Mouse (Mus musculus): ENCODE results near the gene Ifit2. TPM values are rescaled to one million over a fixed set of nuclear protein-coding genes. Genes with fewer than 3 reads are reported as not detected.
A peak's percentile ranks its signal among the peaks of the same experiment; 100 is the strongest.

Gene Ifit2
- total RNA-seq (2021), result 1 to 10 TPM; 3.5 to 3.6 TPM

DNA sequence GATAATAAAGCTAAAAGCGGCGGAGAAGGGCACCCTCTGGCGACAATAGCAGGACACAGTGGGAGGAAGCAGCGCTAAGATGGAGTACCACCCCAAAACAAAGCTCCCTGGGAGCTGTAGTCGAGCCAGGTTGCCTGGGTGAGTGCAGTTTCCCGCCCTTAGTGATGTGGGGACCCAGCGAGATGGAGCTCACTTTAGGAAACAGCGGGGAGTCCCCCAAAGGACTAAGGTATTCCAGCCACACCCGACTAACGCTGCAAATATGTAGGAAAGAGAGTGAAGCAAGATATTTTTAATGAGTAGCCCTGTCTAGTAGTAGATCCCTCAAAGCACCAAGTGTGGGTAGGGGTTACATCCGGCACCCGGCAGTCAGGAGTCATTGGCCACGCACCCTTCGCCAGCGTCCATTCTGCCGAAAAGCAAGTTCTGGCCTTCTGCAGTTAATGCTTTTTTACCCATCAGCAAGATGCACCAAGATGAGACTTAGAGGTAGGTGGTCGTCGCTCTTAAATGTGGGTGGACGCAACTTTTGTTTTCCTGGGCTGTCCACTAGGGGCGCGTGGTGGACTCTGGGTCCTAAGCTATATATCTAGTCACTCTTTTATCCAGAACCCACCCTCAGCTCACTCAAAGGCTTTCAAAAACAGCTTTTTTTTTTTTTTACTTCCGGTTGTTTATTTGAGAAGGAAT lies at the start of gene Ifit2:
Ifit2 (plus strand) TSS at position 161 of the 690 bp plus-strand sequence.
- peak; percentile 53 for DNase-seq (ENCODE audit: low spot score)
- intact Hi-C loops (cut with DNase I), result loop anchor here (2.0 kb wide), 1 partner anchor 216 kb away; no protein-coding TSS in a partner anchor

- DNase-seq (ENCODE audit: low spot score), result peak; percentile 38
- intact Hi-C loops (cut with DNase I), result loop anchor here (5.0 kb wide), 1 partner anchor 137 kb away; no protein-coding TSS in a partner anchor
Measured at GRCm38 (mm10) chr19:34500763-34501162, 49.7 kb upstream of the Ifit2 start.

GRCm38 (mm10) chr19:34505161-34505721 lies 45.3 kb upstream of the Ifit2 start:
- DNase-seq (ENCODE audit: low spot score), result no peak
- intact Hi-C loops (cut with DNase I), result no loop called here

DNA sequence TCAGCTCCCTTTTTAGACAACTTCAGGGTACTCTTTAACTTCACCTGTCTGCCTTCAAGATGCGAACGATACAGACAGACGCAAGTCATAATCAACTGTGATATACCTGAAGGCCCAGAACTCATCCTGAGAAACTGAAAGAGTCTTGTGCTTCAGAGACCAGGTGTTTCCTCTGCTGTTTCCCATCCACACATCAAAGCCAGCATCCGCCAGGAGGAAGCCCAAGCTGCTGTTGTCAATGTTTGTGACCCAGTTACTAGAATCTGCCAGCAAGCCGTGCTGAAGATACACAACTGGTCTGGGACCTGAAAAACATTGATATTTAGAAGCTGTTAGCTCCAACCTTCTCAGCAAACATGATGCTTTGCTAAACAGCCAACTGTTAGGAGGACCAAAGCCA lies 39.8 kb upstream of the Ifit2 start:
- no peak for DNase-seq (ENCODE audit: low spot score)

GRCm38 (mm10) chr19:34511528-34511927 lies 39.0 kb upstream of the Ifit2 start:
- intact Hi-C loops (cut with DNase I), result no loop called here
- no peak for DNase-seq (ENCODE audit: low spot score)

More for the DNA sequence above, 39.8 kb upstream of the Ifit2 start:
- intact Hi-C loops (cut with DNase I), result no loop called here

DNA sequence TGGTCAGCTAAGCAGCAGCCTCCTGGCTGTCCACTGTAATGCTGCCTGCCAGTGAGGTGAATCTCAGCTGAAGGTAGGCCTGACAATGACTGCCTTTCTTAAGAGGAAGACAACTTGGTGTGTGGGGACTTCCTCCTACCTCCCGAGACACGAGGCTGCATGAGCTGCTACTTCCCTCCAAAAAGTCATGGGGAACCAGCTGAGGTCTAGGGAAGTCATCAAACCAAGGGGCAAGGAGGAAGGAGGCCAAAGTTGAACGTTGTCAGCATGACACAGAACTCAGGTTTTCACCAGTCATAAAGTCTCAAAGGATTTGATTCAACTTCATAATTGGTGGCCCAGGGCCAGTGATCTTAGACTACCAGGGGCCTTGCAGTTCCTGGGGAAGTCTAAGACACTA lies 34.8 kb upstream of the Ifit2 start:
- peak; percentile 14 for DNase-seq (ENCODE audit: low spot score)
- intact Hi-C loops (cut with DNase I), result no loop called here

GRCm38 (mm10) chr19:34516346-34516745 lies 34.1 kb upstream of the Ifit2 start:
- DNase-seq (ENCODE audit: low spot score), result no peak
- intact Hi-C loops (cut with DNase I), result no loop called here

DNA sequence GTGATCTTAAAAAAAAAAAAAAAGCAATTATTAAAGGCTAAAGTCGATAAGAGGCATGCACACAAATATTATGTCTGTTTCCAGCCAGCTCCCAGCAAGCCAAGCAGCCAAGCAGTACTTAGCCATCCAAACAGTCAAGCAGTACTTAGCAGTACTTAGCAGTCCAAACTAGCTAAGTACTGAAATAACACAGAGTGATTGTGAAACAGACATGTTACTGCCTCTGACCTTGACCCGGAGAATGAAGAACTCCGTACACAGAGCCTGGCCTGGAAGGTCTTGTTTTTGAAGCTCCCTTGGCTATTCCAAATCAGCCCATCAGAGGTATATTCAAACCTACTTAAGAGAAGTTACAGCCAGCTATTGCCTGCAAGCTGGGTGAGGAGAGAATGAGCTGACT lies 33.3 kb upstream of the Ifit2 start:
- DNase-seq (ENCODE audit: low spot score), result no peak
- intact Hi-C loops (cut with DNase I), result no loop called here

DNA sequence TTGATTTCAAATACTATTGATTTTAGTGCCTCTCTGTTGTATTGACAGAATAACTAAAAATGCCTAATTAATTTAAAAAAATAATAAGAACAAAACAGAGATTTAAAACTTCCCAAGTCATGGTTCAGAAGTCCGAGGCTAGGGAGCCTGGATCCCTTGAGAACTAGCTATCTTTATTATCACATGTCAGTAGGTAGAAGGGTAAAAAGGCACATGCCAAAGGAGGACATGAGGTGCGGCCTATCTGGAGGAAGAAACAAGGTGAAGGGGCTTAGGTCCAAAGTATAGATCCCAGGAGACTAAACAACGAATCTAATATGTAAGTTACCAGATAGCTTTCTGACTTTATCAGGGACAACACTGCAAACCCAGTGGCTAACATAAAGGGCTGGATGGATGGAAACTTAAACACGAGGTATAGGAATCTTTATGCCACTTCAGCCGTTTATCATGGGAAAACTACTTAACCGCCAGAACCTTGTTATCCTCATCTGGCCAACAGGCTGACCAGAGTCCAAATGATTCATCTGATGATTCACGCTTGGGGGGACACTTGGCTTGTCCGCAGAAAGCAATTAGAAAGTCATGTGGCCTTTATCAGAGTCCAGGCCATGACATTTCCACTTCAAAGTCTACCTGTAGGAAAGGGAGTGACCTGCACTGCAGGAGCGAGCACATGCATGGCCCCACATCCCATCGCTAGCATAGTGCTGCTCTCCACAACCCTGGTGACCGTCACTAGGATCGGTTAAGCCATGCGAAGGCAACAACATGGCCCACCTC lies 32.5 kb upstream of the Ifit2 start:
- intact Hi-C loops (cut with DNase I), result no loop called here
- DNase-seq (ENCODE audit: low spot score), result no peak

GRCm38 (mm10) chr19:34518786-34519185 lies 31.7 kb upstream of the Ifit2 start:
- intact Hi-C loops (cut with DNase I), result no loop called here
- no peak for DNase-seq (ENCODE audit: low spot score)

GRCm38 (mm10) chr19:34519646-34520045 lies 30.8 kb upstream of the Ifit2 start:
- intact Hi-C loops (cut with DNase I), result loop anchor here (10.0 kb wide), 1 partner anchor 355 kb away; the partner anchor contains the start of gene Pank1
- DNase-seq (ENCODE audit: low spot score), result no peak

DNA sequence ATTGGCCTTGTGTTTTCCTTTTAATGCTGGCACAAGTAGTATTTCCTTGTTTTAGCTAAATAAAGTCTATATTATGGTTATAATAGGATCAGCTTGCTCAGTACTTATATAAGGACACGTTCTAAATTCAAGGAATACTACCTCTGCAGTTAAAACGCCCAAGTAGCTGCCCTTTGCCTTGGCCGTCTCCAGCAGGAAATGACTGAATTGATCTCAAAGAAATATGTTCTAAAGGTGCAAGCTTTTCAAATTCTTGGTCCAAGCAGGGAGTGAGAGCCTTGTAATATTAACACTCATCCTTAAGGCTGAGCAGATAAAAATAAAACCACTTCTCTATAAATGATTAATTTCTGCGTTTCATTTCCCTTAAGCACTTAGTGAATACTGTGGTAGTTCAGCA lies 30.4 kb upstream of the Ifit2 start:
- no peak for DNase-seq (ENCODE audit: low spot score)
- intact Hi-C loops (cut with DNase I), result loop anchor here (10.0 kb wide), 1 partner anchor 355 kb away; the partner anchor contains the start of gene Pank1

GRCm38 (mm10) chr19:34521361-34521760 lies 29.1 kb upstream of the Ifit2 start:
- intact Hi-C loops (cut with DNase I), result loop anchor here (10.0 kb wide), 1 partner anchor 353 kb away; the partner anchor contains the start of gene Pank1
- no peak for DNase-seq (ENCODE audit: low spot score)

DNA sequence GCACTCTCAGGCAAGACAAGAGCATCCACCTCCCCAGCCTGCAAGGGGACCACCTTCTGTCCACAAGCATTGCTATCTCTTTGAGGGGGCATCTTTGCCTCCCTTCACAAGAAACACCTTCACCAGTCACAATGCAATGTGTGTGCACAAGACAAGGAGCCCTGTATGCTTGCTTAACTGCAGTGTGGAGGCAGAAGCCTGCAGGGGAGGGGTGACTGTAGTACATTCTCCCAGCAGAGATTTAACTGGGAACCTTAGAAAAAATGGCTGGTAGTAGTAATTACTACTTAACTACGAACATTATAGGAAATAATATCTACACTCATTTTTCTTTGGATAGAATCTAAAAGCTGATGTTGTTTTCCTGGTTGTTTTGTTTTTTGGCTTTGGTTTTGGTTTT lies 28.5 kb upstream of the Ifit2 start:
- intact Hi-C loops (cut with DNase I), result loop anchor here (10.0 kb wide), 1 partner anchor 353 kb away; the partner anchor contains the start of gene Pank1
- no peak for DNase-seq (ENCODE audit: low spot score)

DNA sequence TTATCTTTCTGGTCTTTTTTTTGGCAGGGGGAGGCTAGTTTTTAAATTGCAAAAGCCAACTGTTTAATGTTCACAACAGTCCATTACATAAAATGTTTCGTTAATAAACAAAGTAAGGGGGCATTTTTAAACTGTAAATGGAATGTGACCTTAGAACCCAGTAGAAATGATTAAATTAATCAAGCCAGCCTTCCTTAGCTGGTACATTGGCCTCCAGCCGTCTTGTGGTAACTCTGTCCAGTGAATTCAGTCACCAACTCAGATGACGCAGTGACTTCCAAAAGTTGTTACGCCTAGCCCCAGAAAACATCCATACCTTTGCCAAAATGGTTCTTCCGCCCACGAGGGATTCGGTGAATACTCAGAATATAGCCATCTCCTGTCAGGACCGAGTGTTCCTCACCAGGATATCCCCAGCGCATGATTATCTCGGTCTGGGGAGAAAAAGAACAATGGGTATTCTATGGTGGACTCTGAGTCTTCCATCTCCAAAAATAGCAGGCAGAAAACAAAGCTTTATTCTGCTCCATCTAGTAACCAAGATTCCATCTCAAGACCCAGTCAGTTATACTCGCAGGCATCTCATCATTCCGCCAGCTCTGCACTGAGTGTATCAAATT lies 27.3 kb upstream of the Ifit2 start:
- no peak for DNase-seq (ENCODE audit: low spot score)
- intact Hi-C loops (cut with DNase I), result loop anchor here (10.0 kb wide), 1 partner anchor 352 kb away; the partner anchor contains the start of gene Pank1

DNA sequence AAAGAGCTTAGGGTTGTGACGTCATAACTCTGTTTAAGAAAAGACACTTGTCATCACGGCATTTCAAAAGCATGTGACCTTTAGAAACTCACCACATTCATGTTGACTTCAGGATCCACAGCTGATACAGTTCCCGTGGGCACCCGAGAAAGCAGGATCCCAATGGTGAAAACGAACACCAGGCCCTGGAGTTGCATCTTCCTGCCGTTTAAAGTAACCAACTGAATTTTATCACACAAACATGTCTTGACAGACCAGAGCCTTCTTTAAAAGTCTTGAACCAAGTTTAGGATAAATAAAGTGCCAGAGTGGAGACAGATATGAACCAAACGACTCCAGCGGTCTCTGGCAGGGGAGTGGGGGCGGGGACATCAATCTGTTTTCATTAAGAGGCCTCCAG lies 25.8 kb upstream of the Ifit2 start:
- intact Hi-C loops (cut with DNase I), result loop anchor here (10.0 kb wide), 1 partner anchor 350 kb away; the partner anchor contains the start of gene Pank1

DNA sequence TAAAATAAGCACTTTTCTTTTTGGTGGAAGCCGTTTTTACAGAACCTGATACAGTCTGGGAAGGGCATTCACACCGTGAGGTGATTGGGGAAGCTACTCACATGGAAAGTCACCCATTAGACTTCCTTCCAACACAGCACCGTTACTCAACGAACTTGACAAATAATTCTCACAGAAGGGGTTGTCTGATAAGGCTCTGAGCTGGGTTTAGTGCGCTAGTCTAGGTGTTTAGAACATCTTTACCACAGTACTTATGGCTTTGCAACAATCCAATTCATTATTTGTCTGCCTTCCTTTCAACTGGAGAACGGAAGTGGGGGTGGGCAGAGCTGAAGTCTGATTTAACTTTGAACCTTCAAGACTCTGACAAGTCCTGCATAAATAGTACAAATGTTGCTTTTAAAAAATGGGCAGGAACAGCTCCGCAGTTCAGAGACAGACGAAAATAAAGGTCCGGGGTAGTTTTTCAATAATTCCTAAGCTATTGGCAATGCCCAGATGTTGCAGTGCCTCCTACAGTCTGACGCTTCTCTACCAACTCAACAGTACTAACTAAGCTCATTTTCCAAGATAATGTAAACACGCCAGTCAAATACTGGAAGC lies 24.1 kb upstream of the Ifit2 start:
- intact Hi-C loops (cut with DNase I), result loop anchor here (10.0 kb wide), 1 partner anchor 348 kb away; the partner anchor contains the start of gene Pank1
- no peak for DNase-seq (ENCODE audit: low spot score)

More for the DNA sequence above, 25.8 kb upstream of the Ifit2 start:
- DNase-seq (ENCODE audit: low spot score), result no peak

DNA sequence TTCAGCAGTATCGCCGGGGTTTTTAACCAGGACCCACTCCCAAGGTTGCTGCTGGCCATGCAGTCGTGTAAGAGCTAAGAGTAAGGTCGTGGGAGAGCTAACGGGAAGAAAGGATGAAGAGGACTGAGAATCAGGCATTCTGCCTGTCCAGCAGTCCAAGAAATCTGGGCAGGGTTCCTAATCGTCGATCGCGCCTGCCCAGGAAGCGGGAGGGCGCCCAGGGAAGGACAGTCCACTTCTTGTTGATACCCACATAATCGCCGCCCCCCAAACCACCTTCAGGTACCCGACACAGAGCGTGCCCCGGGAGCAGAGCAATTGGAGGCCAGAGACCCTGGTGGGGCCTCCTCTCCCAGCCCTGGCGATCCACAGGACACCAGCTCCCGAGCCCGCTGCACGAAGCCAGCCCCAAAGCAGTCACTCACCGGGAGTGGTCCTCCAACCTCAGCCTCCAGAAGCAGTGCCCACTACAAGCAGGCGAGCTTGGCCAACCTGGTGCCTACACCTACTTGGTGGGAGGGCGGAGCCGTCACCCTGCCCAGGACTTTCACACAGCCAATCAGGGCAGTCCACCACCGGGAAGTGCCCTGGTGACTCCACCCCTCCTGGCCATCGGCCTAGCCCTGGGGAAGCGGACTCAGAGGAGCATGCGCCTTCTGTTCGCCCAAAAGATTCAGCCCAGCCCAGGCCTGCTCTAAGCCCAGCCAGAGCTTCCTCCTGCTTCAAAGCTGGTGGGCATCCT lies 23.4 kb upstream of the Ifit2 start, which contains the start of gene Lipa:
Lipa (minus strand) TSS at position 534 of the 742 bp plus-strand sequence.
- intact Hi-C loops (cut with DNase I), result loop anchor here (10.0 kb wide), 1 partner anchor 348 kb away; the partner anchor contains the start of gene Pank1
- DNase-seq (ENCODE audit: low spot score), result peak; percentile 96

All from heart, postnatal 25 days (tissue).